Mouse (Mus musculus): ENCODE data around the gene Gpank1.

DNA sequence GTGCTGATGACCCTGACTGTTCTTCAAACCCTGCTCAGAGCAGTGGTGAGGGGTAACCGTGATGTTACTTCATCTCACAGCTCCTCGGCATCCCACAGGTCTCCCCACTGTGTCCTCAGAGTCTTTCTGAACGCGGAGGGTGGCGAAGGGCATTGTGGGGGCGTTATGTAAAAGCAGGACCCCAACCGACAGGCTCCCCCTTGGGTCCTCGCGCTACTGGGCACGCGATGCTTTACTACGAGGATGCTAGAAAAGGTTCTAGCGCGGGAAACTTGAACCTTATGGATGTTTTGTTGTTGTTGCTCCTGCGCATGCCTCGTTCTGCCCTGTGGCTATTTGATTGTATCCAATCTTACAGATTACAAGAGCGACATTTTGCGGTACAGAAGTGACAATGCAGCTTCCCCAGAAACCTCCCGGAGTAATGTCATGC, 632 bp downstream of the Gpank1 start, which contains the start of gene Csnk2b:
- no peak; the same call in 1 of the 2 replicates for TF ChIP-seq CTCF (IDR thresholded peaks at IDR 0.05; ENCODE audit: low read depth)
- TF ChIP-seq EP300 (IDR thresholded peaks at IDR 0.05; ENCODE audit: low read depth): no peak

Data from heart, postnatal 0 days (tissue).